Mouse (Mus musculus) forebrain, embryonic 11.5 days (tissue): ENCODE measurements around the gene Cd101. TPM values are rescaled to one million over a fixed set of nuclear protein-coding genes. Genes with fewer than 3 reads are reported as not detected.
A peak's percentile ranks its signal among the peaks of the same experiment; 100 is the strongest.

Experiments
- ATAC-seq: fragments of 200-750 bp; cut with Nextera tagmentation; replicated peaks from 2 replicates; pipeline ENCODE4 v1.8.0; 2017; ENCODE audit warnings: moderate TSS enrichment; ENCODE audit not compliant: low FRiP score
- DNase-seq: peaks from one replicate; pipeline ENCODE4 v3.0.0-alpha.2; 2017; ENCODE audit warnings: low spot score
- H3K27ac ChIP-seq: fragments of 300-500 bp; sonication (generic); 2 replicates; pipeline ENCODE4 v1.5.1; 2014; ENCODE audit warnings: low read depth, low read length
- H3K27me3 ChIP-seq: fragments of 300-500 bp; sonication (generic); 2 replicates; pipeline ENCODE4 v1.6.1; 2014; ENCODE audit warnings: mild to moderate bottlenecking, low read length, mixed read lengths; ENCODE audit not compliant: control insufficient read depth, insufficient read depth
- H3K36me3 ChIP-seq: fragments of 300-500 bp; sonication (generic); 2 replicates; pipeline ENCODE4 v1.6.1; 2014; ENCODE audit warnings: mild to moderate bottlenecking, low read length, moderate library complexity, mixed read lengths; ENCODE audit not compliant: control insufficient read depth, insufficient read depth
- H3K4me1 ChIP-seq: fragments of 300-500 bp; sonication (generic); replicated peaks from 2 replicates; pipeline ENCODE4 v1.6.1; 2014; ENCODE audit warnings: low read length, mixed read lengths; ENCODE audit not compliant: control insufficient read depth, insufficient read depth
- H3K4me2 ChIP-seq: fragments of 300-500 bp; sonication (generic); 2 replicates; pipeline ENCODE4 v1.6.1; 2014; ENCODE audit warnings: low read depth, mild to moderate bottlenecking, low read length, moderate library complexity, mixed read lengths; ENCODE audit not compliant: severe bottlenecking
- H3K4me3 ChIP-seq: fragments of 300-500 bp; sonication (generic); 2 replicates; pipeline ENCODE4 v1.5.1; 2014; ENCODE audit warnings: low read depth, low read length
- H3K9ac ChIP-seq: fragments of 300-500 bp; sonication (generic); 2 replicates; pipeline ENCODE4 v1.6.1; 2014; ENCODE audit warnings: low read length
- H3K9me3 ChIP-seq: fragments of 300-500 bp; sonication (generic); 2 replicates; pipeline ENCODE4 v1.6.1; 2016; ENCODE audit warnings: low read length, mixed read lengths; ENCODE audit not compliant: control insufficient read depth
- WGBS: fragments of 180-500 bp; shearing (Covaris S2); extraction: QIAGEN DNeasy Blood & Tissue Kit; methylation state at CpG from one replicate; pipeline ENCODE4 v1.1.7; 2014; 5-methylcytosine and 5-hydroxymethylcytosine counted together
- polyA plus RNA-seq: library from polyadenylated mRNA; unstranded; fragments of >200 nt; fragmentation: Nextera tagmentation; extraction: Ambion mirVana; gene quantifications from 2 replicates; pipeline ENCODE4 v1.2.1, GENCODE M21; 2014

Gene Cd101
- 0.07 TPM in 1 of 2 replicates, not detected in the other for polyA plus RNA-seq

DNA sequence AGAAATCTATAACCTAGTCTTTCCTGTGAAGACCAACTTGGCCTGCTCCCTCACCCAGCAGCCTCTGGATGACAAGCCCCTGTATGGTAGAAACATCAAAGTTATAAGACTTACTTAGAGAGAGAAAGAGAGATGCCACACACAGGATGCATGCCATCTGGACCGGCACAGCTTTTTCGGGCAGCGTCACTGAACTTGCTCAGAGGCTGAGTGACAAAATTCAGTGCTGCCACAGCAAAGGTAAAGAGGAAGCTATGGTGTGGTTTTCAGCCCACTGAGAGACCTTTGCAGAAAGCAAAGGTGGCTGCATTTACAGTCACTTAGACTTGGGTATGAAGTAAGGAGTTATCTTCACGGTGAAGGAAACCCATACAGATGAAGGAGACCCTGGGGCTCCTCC is at the start of gene Cd101:
Gene Cd101, minus strand, starts transcription at position 218 of the 400 bp plus-strand sequence.
- 94% methylated on average over 4 of the region's 4 CpGs for WGBS
- Histone ChIP-seq H3K36me3 (no peaks in the 10 kb centered on the region), H3K27ac (no peak within 1 kb of the TSS), H3K9me3 (no peaks in the 10 kb centered on the region), H3K4me1 (no peaks in the 10 kb centered on the region), H3K4me2 (no peak within 1 kb of the TSS), H3K9ac (no peak within 1 kb of the TSS), H3K4me3 (no peak within 1 kb of the TSS), H3K27me3 (no peaks in the 10 kb centered on the region)
- DNase-seq (no peak), ATAC-seq (no peak)

GRCm38 (mm10) chr3:101078344-101078743 is 49.0 kb upstream of the Cd101 start:
- no peak for ATAC-seq
- WGBS, result 100% methylated on average over 1 of the region's 1 CpGs
- Histone ChIP-seq H3K27ac (no peak overlapping the region), H3K9me3 (no peaks in the 10 kb centered on the region), H3K4me3 (no peak overlapping the region), H3K9ac (no peak overlapping the region), H3K27me3 (no peaks in the 10 kb centered on the region), H3K4me2 (no peak overlapping the region), H3K36me3 (no peaks in the 10 kb centered on the region; the same call in 1 of the 2 replicates), H3K4me1 (no peaks in the 10 kb centered on the region)
- no peak for DNase-seq

DNA sequence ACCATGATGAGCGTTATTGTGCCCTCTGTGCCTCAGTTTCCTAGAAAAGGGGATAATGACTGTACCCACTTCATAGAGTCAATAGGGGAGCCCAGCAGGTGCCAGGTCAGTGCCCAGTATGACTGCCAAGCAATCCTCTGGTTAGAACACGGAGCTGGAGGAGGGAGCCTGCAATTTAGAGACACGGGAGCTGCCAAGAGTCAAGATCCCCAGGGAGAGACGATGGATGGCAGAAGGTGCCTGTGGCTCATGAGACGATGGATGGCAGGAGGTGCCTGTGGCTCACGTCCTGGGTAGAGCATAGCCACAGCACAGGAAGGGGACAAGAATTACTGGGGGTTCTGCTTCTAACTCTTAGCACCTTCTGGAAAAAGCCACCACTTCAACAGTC is 48.3 kb upstream of the Cd101 start:
- Histone ChIP-seq H3K9me3 (no peaks in the 10 kb centered on the region), H3K4me3 (no peak overlapping the region), H3K4me1 (no peaks in the 10 kb centered on the region), H3K4me2 (no peak overlapping the region), H3K9ac (no peak overlapping the region), H3K27ac (no peak overlapping the region), H3K36me3 (no peaks in the 10 kb centered on the region; the same call in 1 of the 2 replicates), H3K27me3 (no peaks in the 10 kb centered on the region)
- ATAC-seq (no peak), DNase-seq (no peak)
- WGBS, result 95% methylated on average over 6 of the region's 6 CpGs

- DNase-seq (no peak), ATAC-seq (no peak)
- H3K4me1 ChIP-seq, result peaks cover 3% of the 10 kb centered on the region; the same call in 1 of the 2 replicates
- no peak overlapping the region for H3K9ac ChIP-seq
- no peaks in the 10 kb centered on the region; the same call in 1 of the 2 replicates for H3K36me3 ChIP-seq
- no peaks in the 10 kb centered on the region for H3K9me3 ChIP-seq
- H3K4me2 ChIP-seq, result no peak overlapping the region
- no peak overlapping the region for H3K27ac ChIP-seq
- no peak overlapping the region for H3K4me3 ChIP-seq
- WGBS, result 96% methylated on average over 25 of the region's 25 CpGs
- H3K27me3 ChIP-seq, result no peaks in the 10 kb centered on the region
Observed at GRCm38 (mm10) chr3:101076966-101077709, 47.8 kb upstream of the Cd101 start.

DNA sequence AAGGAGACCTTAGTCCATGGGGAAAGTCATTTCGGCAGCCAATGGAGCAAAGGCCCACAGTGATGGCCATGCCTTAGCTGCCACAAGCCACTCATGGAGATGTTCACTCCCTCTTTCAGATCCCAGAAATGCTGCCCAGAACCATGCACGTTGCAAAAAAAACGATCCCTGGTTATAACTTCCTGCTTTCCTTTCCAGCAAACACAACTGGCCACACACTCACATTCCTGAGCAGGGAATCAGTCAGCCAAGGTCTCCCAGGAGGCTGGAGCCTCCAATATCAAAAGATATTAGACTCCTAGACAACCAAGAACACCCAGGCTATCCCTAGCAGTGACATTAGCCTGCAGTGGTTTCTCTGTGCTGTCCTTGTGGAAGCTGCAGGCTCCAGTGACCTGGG is 46.5 kb upstream of the Cd101 start:
- no peaks in the 10 kb centered on the region; the same call in 1 of the 2 replicates for H3K36me3 ChIP-seq

DNA sequence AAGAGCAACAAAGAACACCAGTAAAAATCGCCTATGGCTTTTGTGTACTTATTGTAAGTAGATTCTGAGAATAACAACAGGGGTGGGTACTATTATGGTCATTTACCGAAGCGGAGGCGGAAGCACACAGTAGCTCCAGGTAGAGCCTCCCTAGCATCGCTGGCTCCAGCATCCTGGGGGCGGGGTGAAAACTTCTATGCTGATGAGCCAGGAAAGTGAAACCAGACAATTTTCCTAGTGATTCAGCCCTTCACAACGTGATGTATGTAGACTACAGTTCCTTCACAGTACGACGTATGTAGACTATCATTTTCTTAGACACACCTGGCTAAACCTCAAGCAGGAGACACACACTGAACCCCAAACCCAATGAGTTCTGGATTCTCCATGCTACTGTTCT is 44.0 kb upstream of the Cd101 start:
- DNase-seq, result no peak
- no peak for ATAC-seq

More for the DNA sequence above, 46.5 kb upstream of the Cd101 start:
- no peaks in the 10 kb centered on the region for H3K27me3 ChIP-seq
- H3K4me2 ChIP-seq, result no peak overlapping the region
- WGBS, result 88% methylated on average over 3 of the region's 3 CpGs
- DNase-seq (no peak), ATAC-seq (no peak)
- no peaks in the 10 kb centered on the region for H3K9me3 ChIP-seq
- no peak overlapping the region for H3K4me3 ChIP-seq
- no peak overlapping the region for H3K9ac ChIP-seq
- H3K27ac ChIP-seq, result no peak overlapping the region
- H3K4me1 ChIP-seq, result peaks cover 13% of the 10 kb centered on the region

DNA sequence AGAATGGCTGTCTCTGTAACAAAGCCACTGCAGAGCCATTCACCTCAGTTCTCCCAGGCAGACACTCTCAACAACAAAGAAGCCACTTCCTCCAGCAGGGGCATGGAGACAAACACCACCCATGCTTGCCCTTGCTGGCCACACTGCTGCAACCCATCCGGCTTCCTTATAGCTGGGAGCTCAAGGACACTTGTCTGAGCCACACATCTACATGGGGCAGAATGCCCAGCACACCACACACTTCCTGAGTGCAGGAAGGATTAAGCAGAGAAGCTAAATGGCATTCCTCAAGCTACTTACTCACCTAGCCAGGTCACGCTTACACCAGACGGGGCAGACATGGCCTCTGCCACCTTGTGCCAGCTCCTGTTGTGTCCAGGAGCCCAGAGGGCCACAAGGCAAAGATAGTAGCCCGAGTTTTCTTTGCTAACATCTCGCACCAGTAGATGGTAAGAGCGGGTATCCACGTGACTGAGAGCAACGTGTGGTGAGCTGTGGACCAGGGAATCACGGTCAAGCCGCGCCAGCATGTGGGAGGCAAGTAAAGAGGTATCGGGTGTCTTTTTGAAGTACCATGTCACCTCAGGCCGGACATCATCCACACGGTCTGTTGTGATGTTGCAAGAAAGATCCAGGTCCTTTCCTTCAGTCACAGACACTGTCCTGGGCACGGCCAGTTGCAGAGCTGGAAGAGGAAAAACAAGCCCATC is 43.3 kb upstream of the Cd101 start:
- H3K36me3 ChIP-seq, result no peaks in the 10 kb centered on the region; the same call in 1 of the 2 replicates
- H3K27ac ChIP-seq, result peak overlapping the region; percentile 92; the same call in 1 of the 2 replicates
- 82% methylated on average over 15 of the region's 15 CpGs for WGBS
- no peak overlapping the region for H3K4me3 ChIP-seq
- H3K27me3 ChIP-seq, result no peaks in the 10 kb centered on the region
- ATAC-seq, result no peak
- no peaks in the 10 kb centered on the region for H3K9me3 ChIP-seq
- no peak overlapping the region for H3K9ac ChIP-seq
- no peak overlapping the region for H3K4me2 ChIP-seq
- H3K4me1 ChIP-seq, result peaks cover 28% of the 10 kb centered on the region
- no peak for DNase-seq

More for the DNA sequence above, 44.0 kb upstream of the Cd101 start:
- Histone ChIP-seq H3K4me3 (no peak overlapping the region), H3K4me2 (no peak overlapping the region), H3K36me3 (no peaks in the 10 kb centered on the region; the same call in 1 of the 2 replicates), H3K27me3 (no peaks in the 10 kb centered on the region), H3K27ac (no peak overlapping the region), H3K4me1 (peaks cover 24% of the 10 kb centered on the region), H3K9me3 (no peaks in the 10 kb centered on the region), H3K9ac (no peak overlapping the region)
- 82% methylated on average over 9 of the region's 9 CpGs for WGBS

DNA sequence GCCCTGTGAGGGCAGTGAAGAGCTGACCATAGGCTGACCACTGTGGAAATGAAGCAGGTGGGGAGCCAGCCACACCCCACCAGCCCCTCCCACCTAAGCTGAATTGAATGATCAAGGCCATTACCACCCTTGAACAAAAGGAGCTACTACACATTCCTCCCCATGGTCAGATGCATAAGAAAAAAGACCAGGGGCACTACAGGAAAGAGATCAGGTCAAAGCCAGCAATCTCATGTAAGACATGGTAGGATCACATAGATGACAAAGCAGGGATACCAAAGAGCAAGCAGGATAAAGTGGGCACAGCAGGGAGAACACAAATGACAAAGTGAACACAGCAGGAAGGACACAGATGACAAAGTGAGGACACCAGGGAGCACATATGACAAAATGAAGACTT is 42.2 kb upstream of the Cd101 start:
- ATAC-seq, result peak; percentile 5; the same call in 1 of the 2 replicates
- Histone ChIP-seq H3K4me2 (no peak overlapping the region), H3K4me3 (no peak overlapping the region), H3K9me3 (no peaks in the 10 kb centered on the region), H3K4me1 (peaks cover 34% of the 10 kb centered on the region), H3K36me3 (no peaks in the 10 kb centered on the region; the same call in 1 of the 2 replicates), H3K27ac (peak overlapping the region; percentile 92), H3K9ac (peak overlapping the region; percentile 24; the same call in 1 of the 2 replicates), H3K27me3 (no peaks in the 10 kb centered on the region)
- DNase-seq, result no peak
